Mouse (Mus musculus): ENCODE results near the gene Tmtc4. TPM values are rescaled to one million over a fixed set of nuclear protein-coding genes. Genes with fewer than 3 reads are reported as not detected.

Tmtc4 gene
- total RNA-seq, 2 experiments from 2014 or later: 6.3 to 8.5 TPM

GRCm38 (mm10) chr14:122908075-122908474 lies 75.8 kb downstream of the Tmtc4 start:
- no peak for ATAC-seq (replicated peaks; ENCODE audit: poor library complexity, severe bottlenecking)

- no peak for ATAC-seq (replicated peaks; ENCODE audit: poor library complexity, severe bottlenecking)
Observed at GRCm38 (mm10) chr14:122905007-122905406, 78.8 kb downstream of the Tmtc4 start.

GRCm38 (mm10) chr14:122903923-122904351 lies 79.9 kb downstream of the Tmtc4 start:
- no peak for ATAC-seq (replicated peaks; ENCODE audit: poor library complexity, severe bottlenecking)

- ATAC-seq (replicated peaks; ENCODE audit: poor library complexity, severe bottlenecking): no peak
Observed at GRCm38 (mm10) chr14:122902884-122903283, 81.0 kb downstream of the Tmtc4 start.

GRCm38 (mm10) chr14:122902136-122902535 lies 81.7 kb downstream of the Tmtc4 start:
- ATAC-seq (replicated peaks; ENCODE audit: poor library complexity, severe bottlenecking): no peak

DNA sequence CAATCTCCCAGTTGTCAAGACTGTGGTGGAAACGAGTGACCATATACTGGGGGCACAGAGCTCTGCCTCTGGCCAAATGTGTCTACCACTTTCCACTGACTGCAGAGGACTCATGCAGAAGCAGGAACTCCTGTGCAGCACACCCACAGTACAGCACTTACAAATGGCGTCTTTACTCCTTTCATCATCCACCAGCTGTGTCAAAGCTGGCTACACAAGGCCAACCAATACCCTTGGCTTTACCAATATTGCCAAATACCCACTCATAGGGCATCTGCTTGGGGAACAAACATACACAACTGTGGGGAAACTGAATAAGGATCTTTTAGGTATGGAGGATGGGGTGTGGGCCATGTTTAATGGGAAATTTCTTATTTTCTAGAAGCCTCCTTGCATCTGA lies 82.1 kb downstream of the Tmtc4 start:
- peak; percentile 30 for ATAC-seq (replicated peaks; ENCODE audit: poor library complexity, severe bottlenecking)

- no peak for ATAC-seq (replicated peaks; ENCODE audit: poor library complexity, severe bottlenecking)
Observed at GRCm38 (mm10) chr14:122901177-122901576, 82.7 kb downstream of the Tmtc4 start.

DNA sequence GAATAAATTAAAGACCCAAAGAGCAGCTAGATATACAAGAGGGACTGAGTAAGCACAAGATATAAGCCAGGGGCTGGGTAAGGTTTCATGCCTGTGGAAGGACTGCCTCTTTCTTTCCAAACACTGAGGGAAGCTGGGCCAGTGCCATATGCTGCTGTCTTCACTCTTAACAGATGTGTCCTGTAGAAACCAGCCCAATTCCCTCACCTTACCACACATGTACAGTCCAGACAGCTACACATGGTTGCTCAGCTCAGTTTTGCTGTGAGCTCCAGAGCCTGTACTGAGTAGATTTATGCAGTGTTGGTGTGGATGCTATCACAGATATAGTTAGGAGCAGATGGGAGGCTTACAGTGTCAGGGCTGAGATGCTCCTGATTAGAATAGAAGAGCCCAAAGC lies 83.2 kb downstream of the Tmtc4 start:
- no peak for ATAC-seq (replicated peaks; ENCODE audit: poor library complexity, severe bottlenecking)

GRCm38 (mm10) chr14:122898550-122898949 lies 85.3 kb downstream of the Tmtc4 start:
- ATAC-seq (replicated peaks; ENCODE audit: poor library complexity, severe bottlenecking): no peak

GRCm38 (mm10) chr14:122896106-122896505 lies 87.7 kb downstream of the Tmtc4 start:
- ATAC-seq (replicated peaks; ENCODE audit: poor library complexity, severe bottlenecking): no peak

GRCm38 (mm10) chr14:122891470-122891968 lies 92.3 kb downstream of the Tmtc4 start:
- ATAC-seq (replicated peaks; ENCODE audit: poor library complexity, severe bottlenecking): no peak

DNA sequence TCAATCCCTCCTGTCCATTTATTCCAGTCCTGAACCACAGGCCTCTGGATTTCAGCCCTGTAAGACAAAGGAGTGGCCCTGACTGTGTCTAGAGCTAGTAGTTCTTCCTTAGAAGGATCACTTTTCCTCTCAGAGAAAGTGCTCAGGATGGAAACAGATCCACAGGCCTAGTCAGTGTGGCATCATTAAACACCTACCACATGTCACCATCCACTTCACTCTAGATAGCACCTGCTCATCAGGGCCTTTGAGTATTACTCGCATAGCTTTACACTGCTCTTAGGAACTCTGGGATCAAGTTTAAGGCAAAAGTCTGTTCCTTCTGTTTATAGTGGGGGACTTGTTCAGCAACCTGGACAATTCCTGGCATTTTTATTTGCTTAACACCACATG lies 95.4 kb downstream of the Tmtc4 start:
- ATAC-seq (replicated peaks; ENCODE audit: poor library complexity, severe bottlenecking): no peak

GRCm38 (mm10) chr14:122887702-122888479 lies 95.9 kb downstream of the Tmtc4 start:
- ATAC-seq (replicated peaks; ENCODE audit: poor library complexity, severe bottlenecking): no peak

DNA sequence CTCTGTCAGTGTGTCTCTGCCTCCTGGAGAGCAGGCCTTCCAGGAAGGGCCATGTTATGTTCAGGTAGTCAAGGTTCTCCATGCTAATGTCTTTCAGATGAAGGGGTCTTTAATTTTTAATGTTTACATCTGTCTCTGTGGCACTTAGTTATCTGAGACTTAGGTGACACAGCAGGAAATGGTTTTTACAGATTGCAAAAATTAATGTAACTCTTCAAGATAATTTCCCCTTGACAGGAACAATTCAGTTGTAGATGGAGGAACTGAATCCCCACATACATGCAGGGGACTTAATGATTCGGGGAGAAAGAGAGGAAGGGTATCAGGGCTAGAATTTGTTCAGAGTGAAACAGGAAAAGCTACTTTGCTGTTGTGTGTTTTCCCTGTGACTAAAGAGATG lies 96.6 kb downstream of the Tmtc4 start:
- ATAC-seq (replicated peaks; ENCODE audit: poor library complexity, severe bottlenecking): no peak

DNA sequence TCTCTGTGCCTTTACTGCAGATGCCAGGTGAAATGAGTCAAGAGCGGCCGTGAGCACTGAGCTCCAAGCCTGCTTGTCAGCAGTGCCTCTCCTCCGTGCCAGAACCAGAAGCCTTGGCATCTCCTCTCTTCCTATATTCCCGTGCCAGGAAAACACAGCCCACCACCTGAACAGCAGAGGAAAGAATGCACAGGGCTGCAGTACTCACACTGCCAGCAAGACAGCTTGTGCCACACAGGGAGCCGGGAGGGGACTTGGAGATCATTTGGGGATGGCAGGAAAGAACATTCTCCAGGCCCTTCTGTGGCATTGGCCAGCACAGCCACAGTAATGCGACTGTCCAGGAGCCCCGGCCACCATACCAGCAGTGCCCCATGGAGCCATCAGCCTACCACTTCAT lies 97.9 kb downstream of the Tmtc4 start:
- ATAC-seq (replicated peaks; ENCODE audit: poor library complexity, severe bottlenecking): no peak

DNA sequence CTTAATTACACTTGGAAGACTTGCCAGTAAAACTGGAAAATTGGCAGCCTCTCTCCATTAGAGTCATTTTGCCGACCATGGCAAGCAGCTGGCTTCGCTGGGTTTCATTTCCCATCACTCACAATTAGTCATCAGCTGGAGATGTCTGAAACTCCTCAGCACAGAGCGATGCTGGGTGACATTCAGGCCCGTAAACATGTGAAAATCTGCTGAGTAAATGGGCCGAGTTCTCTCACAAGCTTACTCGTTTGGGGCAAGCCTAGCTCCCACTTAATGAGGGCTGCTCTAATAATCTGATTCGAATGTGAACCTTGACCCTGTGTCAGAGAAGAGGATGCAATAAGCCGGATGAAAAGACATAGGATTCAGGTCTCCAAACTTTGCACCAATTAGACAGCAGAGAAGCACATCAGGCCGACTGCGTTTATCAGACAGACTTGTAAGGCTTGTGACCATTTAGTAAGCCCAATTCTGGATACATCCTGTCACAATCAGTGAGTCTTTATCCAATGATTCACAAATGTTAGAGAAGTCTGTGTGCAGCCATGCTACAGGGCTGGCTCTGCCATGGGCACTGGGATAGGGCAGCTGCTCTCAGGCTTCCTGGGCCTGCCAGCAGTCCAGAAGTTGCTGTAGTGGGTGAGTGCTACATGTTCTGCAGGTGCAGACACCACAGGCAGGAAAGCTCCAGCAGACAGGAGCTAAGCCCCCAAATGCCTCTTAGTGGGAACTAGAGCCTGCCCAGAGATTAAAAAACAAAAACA lies 99.8 kb downstream of the Tmtc4 start:
- ATAC-seq (replicated peaks; ENCODE audit: poor library complexity, severe bottlenecking): no peak

GRCm38 (mm10) chr14:122883410-122883806 lies 100.4 kb downstream of the Tmtc4 start:
- no peak for ATAC-seq (replicated peaks; ENCODE audit: poor library complexity, severe bottlenecking)

GRCm38 (mm10) chr14:122882795-122883409 lies 100.9 kb downstream of the Tmtc4 start:
- ATAC-seq (replicated peaks; ENCODE audit: poor library complexity, severe bottlenecking): no peak

DNA sequence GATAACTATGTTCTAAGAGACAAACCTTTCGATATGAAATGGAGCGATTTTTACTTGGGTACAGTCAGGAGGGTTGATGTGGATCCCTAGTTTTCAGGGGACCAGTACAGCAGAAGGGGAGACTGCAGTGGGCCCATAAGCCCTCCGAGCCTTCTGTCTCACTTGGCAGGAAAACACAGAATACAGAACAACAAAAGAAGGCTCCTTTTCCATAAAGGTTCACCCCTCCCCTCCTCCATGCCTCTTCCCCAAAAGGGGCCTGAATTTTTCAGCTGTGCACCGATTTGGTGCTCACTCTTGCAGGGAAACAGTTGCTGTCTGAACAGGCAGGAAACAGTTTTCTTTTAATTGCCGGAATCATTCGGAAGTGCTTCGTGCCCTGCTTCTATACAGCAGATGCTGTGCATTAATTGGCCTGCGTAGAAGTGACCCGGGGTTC lies 101.6 kb downstream of the Tmtc4 start:
- no peak for ATAC-seq (replicated peaks; ENCODE audit: poor library complexity, severe bottlenecking)

GRCm38 (mm10) chr14:122881699-122882098 lies 102.1 kb downstream of the Tmtc4 start:
- ATAC-seq (replicated peaks; ENCODE audit: poor library complexity, severe bottlenecking): no peak

- no peak for ATAC-seq (replicated peaks; ENCODE audit: poor library complexity, severe bottlenecking)
Observed at GRCm38 (mm10) chr14:122880291-122880690, 103.5 kb downstream of the Tmtc4 start.
